Mouse (Mus musculus) adrenal gland, postnatal 25 days (tissue): ENCODE results near the gene Selenov. TPM values are rescaled to one million over a fixed set of nuclear protein-coding genes. Genes with fewer than 3 reads are reported as not detected.

ENCODE experiments used
- DNase-seq: peaks from one replicate; pipeline ENCODE4 v3.0.0; 2021; ENCODE audit warnings: mixed read lengths
- long read RNA-seq: library from polyadenylated mRNA; stranded (forward); transcript quantifications from one replicate; pipeline ENCODE4 v2.0.0, GENCODE M21; 2021
- total RNA-seq: library from RNA; stranded (reverse); gene quantifications from 2 replicates; pipeline ENCODE4 v1.2.3, GENCODE M21; 2021

Gene Selenov
- not detected in 2 replicates for total RNA-seq
- long read RNA-seq, partial matches to known transcripts: 1 of 1 reads
- long read RNA-seq, other reads (novel, unspliced or antisense): 0 of 1 reads

DNA sequence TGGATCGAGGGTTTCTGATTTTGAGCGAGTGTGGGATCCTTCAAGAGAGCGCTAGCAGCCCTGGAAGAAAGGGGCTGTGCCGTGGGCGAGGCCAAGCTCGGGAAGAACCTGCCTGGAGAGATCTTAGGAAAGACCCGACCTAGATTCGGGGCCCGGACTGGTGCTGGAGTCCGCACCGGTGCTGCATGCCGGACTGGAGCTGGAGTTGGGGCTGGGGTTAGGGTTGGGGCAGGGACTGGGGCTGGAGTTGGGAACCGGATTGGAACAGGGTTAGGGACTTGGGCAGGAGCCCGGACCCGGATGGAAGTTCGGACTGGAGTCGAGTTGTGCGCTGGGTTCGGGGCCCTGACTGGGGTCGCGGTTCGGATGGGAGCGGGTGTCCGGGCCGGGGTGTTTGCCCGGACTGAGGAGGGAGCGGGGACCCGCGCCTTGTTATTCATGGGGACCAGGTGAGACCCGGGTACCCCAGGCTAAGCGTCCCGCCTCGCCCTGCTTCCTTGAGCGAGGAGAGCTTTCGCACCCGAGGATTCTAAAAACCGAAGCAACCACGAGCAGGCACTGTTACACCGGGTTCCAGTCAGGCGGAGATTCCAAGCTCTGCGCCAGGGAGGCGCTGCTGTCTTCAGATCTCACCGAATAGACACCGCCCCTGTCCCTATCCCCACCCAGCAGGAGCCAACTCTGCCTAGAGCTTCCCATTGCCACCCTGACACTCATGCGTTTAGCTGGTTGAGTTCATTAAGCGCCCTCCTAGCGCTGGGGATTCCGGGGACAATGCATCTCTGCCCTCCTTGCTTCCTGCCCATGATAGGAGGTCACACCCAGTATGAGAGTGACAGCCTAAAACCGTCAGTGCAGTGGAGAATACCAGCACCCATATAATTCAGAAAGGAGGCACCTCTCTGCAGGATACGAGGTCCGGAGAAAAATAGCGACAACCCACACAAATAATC lies at the start of gene Selenov:
TSS of gene Selenov (minus strand) at position 549 of the 953 bp plus-strand sequence.
- peak; percentile 40 for DNase-seq

DNA sequence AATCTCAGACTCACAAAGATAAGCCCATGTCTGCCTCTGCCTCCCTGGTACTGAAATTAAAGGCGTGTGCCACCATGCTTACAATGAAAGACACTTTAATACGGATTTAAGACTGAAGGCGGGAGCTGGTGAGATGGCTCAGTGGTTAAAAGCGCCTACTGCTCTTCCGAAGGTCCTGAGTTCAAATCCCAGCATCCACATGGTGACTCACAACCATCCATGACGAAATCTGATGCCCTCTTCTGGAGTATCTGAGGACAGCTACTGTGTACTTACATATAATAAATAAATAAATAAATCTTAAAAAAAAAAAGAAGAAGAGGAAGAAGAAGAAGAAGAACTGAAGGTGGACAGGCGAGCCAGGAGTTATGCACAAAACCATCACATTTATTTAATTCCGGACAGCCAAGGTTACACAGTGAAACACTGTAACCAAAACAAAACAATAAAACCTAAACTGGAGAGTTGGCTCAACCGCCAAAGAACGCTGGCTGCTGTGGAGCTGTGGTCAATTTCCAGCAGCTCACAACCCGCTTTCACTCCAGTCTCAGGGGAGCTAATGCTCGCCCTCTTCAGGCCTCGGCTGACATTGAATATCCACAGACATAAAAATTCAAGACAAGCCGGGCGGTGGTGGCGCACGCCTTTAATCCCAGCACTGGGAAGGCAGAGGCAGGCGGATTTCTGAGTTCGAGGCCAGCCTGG lies 48.4 kb upstream of the Selenov start:
- DNase-seq: peak; percentile 55

DNA sequence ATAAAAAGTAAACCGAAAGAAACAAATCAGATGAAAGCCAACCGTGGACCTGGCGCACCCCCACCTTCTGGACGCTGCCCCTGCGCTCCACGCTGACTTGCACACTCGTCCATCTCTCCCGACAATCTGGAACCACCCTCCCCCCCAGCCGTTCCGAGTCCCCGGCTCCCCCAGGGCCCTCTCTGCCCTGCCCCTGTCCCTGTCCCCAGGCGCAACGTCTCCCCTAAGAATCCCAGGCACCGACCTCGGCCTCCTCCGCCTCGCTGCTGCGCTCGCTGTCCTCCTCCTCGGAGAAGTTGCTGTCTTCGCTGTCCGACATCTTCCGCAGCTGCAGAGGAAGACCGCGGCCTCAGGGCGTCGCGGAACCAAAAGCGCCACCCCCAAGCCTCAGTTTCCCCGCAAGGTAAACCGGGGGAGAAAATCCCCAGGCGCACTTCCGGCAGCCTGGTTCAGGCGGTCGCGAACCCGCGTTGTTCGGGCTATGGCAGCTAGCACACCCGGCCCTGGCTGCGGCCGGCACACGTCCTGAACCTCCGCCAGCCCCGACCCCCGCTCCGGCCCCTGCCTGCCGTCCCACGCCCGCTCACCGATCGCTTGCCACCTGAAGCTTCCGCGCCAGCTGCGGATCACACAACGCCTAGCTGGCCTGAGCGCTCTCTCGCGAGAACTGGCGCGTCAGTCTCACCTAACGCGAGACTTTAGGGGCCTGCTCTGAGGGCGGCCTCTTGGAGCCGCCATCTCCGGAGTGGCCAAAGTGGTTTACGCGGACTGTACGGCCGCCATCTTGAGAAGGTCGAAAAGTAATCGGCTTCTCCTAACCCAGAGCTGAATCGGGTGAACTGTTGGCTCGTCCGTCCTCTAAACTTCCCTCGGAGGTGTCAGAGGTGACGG lies 47.4 kb upstream of the Selenov start, which contains the start of gene Supt5:
TSS of gene Supt5 (minus strand) at position 639 of the 891 bp plus-strand sequence.
- DNase-seq: peak; percentile 96

DNA sequence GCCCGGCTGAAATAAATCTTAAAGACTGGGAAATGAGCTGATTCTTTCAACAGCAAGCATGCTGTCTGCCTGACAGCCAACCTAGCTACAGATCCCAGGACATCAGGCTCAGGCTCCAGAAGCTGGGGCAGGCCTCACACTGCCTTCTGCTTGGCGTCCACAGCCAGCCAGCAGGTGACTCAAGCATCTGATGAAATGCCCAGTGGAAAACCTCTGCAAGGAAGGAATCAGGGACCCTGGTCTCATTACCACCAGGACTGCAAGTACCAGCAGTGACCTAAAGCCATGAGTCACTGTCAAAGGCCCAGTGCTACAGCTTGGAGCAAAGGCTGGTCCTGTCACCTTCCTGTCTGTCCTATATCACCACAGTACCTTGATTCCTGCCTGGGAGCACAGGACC lies 44.5 kb upstream of the Selenov start:
- DNase-seq: no peak

DNA sequence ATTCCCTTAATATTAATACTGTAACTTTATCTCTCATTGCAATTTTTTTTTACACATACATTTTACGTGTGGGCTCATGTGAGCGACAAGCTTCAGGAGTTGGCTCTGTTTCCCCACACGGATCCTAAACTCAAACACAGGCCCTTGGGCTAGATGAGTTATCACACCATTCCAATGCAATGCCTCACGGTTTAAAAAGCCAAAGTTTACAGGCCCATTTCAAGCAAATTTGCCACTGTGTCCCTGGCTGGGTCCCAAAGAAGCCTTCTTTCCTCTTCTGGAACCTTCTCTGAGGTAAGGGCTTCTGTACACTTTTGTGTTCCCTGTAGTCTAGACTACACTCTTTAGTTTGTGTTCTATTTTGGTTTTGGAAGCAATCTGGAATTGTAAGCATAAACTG lies 43.5 kb upstream of the Selenov start:
- no peak for DNase-seq

DNA sequence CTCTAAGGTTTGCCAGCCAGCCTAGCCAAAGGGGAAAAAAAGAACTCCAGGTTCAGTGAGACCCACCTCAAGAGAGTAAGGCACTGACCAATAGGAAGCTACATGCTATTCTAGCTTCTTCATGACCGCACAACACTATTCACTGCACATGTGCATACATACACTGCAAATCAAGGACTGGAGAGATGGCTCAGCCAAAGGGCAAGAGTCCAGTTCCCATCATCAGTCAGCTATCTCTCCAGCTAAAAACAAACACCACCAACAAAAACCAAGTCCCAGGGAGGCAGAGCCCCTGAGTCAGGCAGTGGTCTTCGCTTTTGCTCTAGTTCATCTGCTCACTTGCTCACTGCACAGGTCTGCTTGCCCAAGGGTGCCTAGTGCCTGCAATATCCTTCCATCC lies 37.3 kb upstream of the Selenov start:
- DNase-seq: no peak

DNA sequence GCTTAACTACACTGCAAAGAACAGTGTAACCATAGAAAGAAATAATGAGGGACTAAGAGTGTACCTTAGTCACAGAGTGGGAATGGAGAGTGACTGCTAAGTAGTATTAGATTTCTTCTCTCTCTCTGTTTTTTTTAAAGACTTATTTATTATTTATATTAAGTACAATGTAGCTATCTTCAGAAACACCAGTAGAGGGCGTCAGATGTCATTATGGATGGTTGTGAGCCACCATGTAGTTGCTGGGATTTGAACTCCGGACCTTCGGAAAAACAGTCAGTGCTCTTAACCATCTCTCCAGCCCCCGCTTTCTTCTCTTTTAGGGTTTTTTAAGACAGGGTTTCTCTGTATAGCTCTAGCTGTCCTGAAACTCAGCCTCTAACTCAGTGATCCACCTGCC lies 35.5 kb upstream of the Selenov start:
- DNase-seq: no peak

DNA sequence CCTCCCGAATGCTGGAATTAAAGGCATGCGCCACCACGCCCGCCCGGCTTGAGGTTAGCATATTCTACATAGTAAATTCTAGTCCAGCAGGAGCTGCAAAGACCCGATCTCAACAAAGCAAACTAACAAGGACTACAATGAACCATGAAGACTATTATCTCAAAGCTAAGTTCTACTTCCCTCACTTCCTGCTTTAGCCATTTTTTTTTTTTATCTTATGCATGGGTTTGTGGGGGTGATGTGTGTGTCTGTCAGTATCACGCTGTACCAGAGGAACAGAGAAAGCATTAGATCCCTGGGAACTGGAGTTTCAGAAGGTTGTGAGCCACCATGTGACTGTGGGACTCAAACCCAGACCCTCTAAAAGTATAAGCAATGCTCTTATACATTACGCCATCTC lies 34.3 kb upstream of the Selenov start:
- DNase-seq: no peak

DNA sequence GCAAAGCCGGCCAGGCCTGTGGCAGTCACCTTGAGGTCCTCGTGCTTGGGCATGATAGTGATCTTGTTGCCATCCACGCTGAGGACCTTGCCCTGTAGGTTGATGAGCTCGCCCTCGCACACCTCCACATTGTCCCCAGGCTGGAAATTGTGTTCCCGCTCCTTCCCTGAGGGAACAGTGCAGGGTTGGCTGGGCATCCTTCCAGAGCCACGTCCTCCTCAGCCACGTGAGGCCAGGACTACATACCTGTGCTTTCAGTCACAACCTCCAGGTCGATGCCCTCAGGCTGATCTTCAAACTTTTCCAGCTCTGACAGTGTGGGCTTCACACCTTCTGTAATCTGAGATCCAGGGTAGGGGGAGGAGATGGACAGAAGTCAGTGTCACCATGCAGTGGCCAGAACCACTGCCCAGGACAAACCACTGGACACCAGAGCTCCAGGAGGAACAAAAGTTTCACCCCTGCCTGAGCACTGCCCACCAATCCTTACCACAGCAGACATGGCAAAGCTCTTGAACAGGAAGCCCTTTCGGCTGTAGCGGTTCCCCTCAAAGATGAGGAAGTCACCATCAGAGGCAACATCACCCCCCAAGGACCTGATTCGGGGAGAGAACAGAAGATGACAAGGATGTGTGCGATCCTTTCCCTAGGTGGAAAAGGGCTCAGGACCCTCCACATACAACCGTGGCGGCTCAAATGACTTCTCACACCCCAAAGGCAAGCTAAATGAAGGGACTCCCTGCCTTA lies 31.2 kb upstream of the Selenov start:
- DNase-seq: no peak

DNA sequence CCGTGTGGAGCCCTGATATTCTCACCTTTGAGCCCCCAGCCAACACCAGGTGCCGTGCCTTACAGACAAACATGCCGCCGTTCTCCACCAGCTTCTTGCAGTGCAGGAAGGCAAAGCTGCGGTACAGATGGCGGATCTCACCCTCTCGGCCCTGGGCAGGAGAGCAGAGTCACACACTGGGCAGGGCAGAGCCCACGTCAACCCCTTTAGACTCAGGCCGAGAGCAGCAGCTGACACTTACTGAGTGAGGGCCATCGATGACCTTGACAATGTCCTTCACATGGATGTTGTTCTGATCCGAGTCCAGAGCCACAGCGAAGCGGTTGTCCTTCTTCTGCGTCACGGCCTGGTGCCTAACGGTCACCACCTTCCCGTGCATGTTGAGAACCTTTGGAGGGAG lies 27.7 kb upstream of the Selenov start:
- DNase-seq: peak; percentile 43

DNA sequence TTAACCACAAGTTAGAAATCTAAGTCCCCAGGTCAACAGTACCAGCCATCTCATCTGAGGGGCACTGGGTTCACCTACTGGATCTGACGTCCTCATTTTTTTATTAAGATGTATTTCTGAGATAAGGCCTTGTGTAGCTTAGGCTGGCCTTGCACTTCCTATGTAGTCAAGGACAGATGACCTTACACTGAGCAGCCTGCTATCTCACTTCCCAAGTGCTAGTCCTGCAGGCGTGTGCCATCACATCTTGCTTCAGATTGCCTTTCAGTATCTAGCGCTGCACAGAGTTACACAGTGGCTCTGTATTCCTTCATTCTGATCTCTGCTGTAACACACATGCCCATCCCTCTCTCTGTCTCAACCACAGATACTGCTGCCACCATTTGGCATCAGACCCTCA lies 27.1 kb upstream of the Selenov start:
- no peak for DNase-seq

DNA sequence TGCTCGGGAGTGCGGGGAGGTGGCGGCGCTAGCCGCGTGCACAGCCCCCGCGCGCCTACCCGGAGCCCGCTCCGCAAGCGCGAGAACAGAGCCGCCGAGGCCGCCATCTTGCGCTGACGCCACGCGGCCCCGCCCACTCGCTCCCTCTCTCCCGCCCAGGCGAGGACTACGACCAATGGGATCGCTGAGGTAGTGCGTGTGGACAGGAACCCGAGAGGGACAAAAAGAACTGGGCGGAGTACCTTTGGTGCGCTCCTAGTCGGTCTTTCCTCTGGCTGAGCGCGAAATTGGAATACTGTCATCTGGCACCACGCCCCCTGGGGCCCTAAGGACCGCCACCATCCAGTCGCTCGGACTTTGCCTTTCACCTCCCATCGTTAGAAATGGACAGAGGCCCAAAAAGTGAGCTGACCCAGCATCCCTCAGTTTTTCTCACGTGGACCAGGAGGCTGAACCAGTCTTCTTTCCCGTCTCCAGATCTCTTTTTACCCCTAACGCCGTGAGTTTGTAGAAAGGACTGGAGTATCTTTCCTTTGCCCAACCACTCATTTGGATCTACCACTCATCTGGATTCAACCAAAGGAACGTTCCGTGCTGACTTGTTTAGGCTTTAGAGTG lies 21.0 kb upstream of the Selenov start, which contains the start of gene Timm50:
TSS of gene Timm50 (minus strand) at position 147 of the 618 bp plus-strand sequence.
- peak; percentile 97 for DNase-seq

DNA sequence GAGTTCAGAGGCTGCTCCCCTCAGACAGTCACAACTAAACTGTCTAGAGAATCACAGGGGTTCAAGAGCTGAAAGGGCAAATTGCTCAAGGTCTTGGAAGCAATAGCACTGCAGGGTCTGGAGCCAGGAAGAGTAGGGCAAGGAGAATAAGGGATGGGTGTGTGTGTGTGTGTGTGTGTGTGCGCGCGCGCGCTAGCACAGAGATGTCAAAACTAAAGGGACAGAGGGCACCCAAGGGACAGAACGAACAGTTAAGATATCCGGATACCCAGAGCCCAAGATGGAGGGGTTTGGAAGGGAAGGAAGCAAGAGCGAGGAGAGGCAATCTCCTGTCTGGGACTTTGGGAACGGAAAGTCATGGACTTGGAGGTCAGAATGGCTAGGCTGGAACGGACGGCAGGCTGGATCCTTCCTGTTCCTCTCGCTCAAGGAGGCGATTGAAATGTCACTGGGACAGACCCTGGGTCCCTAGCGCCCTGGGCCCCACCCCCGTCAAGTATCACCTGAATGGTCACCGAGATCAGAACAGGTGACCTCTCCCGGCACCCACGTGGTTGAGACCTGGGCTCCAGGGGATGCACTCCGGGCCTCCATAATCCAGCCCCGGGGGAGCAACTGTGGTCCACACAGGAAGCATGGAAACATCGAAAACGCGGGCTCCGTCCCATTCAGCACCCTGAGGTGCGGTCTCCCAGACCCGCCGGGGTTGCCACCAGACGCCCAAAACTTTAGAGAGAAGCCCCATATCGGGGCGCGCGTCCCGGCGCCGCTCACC lies 20.4 kb upstream of the Selenov start:
- no peak for DNase-seq

DNA sequence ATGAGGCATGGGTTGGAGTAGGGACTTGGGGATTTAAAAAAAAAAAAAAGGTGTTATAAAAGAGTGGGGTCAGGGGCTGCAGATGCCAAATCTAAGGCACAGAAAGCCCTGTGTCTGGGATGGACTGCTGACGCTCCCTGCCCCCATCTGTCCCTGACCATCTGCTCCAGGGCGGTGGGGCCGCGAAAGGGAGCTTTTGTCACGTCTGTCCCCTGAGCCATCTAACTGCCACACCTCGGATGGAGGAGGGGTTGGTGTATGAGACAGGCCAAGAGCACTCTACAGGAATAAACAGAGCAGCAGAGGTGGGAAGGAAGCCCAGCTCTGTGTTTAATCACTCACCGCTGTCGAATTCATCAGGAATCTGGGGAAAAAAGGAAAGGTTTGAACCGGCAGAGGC lies 18.8 kb upstream of the Selenov start:
- no peak for DNase-seq

DNA sequence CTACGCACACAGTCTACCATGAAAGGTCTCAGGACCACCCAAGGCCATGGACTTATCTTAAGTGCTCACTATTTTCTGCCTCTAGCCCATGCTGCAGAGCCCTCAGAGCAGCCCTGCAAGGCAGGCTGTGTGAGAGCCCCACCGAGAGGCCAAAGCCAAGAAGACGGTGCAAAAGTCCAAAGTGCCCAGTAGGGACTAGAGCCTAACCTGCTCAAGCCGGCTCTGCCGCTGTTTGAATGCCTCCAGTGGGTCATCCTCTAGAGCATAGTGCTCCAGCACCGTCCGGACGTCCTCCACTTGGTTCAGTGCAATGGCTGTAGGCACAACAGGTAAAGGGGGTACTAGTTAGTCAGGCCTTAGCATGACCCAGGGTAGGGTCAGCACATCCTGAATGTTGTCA lies 15.2 kb upstream of the Selenov start:
- DNase-seq: no peak

DNA sequence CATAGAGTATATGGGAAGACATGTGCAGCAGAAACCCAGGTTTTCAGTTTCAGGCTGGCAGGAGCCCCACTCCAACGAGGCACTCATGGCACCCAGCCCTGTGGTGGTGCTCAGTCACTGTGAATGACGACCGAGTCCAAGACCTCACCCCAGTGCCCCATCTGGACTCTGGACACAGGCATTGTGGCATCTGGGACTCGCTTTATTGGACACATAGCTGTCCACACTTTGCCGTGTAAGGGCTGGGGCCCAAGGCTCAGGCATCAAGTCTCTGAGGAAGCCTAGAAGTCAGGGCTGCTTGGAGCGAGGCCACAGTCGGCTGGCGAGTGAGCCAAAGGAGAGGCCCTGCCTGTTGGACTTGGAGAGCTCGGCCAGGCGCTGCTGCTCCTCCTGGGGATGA lies 14.7 kb upstream of the Selenov start:
- DNase-seq: peak; percentile 49

DNA sequence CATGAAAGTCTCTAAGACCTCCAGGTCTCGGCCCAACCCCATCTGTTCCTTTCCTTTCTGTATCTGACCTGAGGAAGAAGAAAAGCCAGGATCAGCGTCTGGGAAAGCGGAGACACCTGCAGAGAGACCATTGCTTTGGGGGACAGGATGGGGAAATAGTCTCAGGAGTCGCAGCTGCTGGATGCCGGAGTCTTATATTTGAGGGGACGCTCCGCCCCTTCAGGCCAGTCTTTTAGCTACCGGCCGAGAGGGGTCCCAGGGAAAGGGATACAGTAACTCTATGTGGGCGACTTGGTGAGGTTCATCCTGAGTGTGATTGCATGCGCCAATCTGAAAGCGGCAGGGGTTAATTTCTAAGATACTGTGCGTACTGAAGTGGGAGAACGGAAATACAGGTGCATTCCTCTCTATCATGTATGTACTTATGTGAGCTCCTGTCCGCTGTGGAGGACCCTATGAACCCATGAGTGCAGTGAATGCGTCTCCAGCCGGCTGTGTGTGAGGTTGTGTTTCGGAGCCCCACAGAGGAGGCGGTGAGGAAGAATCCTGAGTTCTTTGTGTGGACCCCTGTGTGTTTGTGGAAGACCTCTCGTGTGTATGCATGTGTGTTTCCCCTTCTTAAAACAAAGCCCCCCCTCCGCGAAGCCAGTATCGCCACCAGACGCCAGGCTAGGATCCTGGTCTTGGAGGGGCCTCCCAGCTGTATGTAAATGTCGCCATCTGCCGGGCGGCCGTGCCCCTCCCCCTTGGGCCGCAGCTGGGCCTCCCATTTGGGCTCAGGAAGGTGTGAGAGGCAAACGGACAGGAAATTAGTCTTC lies 10.8 kb upstream of the Selenov start, which contains the start of gene Dll3:
TSS of gene Dll3 (minus strand) at position 623 of the 818 bp plus-strand sequence.
- peak; percentile 64 for DNase-seq

DNA sequence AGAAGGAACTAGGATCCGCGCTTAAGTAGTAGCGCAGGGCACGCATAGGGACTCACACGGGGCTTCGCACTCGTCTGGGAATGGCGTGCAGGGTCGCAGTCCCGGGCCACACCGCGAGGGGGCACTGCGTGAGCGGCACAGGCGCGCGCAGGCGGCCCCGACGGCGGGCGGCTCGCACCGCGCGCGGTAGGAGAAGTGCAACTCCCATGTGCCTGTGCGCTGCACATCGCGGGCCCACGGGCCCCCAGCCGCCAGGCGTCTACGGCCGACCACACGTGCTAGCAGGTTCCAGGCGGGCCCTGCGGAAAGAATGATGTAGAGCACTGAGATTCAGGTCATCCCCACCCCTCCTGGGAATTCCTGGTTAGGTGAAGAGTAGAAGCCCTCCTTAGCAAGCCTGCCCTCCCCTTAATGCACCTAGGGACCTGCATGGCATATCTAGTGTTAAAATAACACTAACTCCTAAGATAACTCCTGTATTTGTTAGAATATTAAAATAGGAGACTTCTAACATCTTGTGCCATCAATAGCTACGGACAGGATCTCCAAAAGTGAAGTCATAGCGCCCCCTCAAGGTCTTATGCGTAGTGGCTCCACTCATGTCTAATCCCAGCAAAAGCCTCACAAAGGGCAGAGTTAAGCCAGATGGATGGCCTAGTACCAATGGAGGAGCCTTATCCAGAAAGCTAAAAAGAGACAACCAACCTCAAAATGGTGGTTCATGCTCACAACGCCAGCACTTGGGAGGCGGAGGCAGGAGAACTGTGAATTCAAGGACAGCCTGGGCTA lies 8.0 kb upstream of the Selenov start:
- DNase-seq: no peak
